Mouse (Mus musculus) adrenal gland, postnatal 36 days (tissue): ENCODE results near the gene Kank1. TPM values are rescaled to one million over a fixed set of nuclear protein-coding genes. Genes with fewer than 3 reads are reported as not detected.

ENCODE experiments used
- DNase-seq, 2 experiments: peaks; one replicate each; pipeline ENCODE4 v3.0.0; 2021; ENCODE audit warnings: mixed read lengths in 1 of 2
- total RNA-seq, 2 experiments: library from RNA; stranded (reverse); gene quantifications; 2 replicates each; pipeline ENCODE4 v1.2.3; 2021

Gene Kank1
- total RNA-seq, 2 experiments from 2014 or later, result 12.4 to 15.9 TPM

GRCm38 (mm10) chr19:25310989-25311388, 74.2 kb downstream of the Kank1 start:
- DNase-seq, result no peak

- DNase-seq, result no peak
Measured at GRCm38 (mm10) chr19:25311626-25312025, 74.9 kb downstream of the Kank1 start.

DNA sequence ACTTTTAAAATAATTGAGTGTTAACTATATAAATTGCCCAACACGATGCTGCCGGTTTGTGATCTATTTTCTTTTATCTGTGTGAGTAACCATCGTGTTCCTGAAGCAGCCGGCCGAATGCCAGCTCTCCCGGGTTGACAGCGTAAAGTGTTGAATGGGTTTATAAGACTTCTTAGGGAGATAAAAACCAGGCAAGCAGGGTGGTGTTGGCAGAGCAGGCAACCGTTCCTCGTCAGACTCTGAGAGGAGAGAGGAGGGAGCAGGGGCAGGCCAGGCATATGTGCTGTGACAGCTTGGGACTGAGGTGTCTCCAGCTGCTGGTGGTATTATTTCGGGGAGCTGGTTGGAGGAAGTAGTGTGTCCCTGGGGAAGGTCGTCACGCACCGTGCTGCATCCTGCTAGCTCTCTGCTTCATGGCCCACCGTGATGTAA, 78.7 kb downstream of the Kank1 start:
- DNase-seq, result peak in 1 of 2 experiments; percentile 23

GRCm38 (mm10) chr19:25315993-25316392, 79.2 kb downstream of the Kank1 start:
- no peak for DNase-seq

GRCm38 (mm10) chr19:25324265-25324664, 87.5 kb downstream of the Kank1 start:
- peak; percentile 44 to 56 for DNase-seq

DNA sequence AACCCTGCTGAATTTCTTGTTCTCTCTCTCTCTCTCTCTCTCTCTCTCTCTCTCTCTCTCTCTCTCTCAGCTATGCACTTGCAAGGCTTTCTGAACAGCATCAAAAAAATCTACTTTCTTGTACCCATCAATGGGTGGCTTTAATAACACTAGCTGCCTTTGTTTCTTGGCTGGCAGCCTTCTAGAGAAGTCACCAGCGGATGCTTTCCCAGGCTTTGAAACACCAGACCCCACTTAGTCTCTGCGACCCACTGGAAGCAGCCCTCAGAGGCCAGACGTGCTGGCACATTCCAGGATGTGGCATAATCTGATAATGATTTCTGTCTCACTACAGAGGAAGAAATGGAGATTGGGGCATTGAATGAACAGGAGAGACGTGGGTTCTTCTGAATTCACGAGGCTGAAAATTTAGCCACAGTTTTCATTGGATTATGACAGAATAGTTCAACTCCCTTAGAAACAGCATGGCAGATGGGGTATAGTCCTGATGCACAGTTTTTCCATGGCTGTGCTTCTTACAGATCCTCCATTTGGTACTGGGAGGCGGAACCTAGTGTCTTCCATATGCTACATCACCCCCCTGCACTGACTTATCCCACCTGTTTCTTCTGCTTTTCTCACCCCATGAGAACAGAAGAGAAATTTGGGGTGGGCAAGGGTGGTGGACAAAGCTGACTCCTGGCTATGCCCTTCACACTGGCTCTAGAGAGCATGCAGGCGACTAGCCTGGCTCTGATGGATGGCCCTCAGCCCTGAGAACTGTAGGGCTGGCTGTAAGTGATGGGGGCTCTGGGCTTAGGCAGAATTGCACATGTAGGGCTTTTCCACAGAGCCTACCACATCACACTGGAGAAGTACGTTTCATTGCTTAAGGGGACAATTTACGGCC, 88.6 kb downstream of the Kank1 start:
- DNase-seq, result no peak

GRCm38 (mm10) chr19:25326002-25326300, 89.2 kb downstream of the Kank1 start:
- DNase-seq, result no peak

- no peak for DNase-seq
Measured at GRCm38 (mm10) chr19:25327633-25328032, 90.9 kb downstream of the Kank1 start.

- peak; percentile 42 to 48 for DNase-seq
Measured at GRCm38 (mm10) chr19:25334360-25334759, 97.6 kb downstream of the Kank1 start.

DNA sequence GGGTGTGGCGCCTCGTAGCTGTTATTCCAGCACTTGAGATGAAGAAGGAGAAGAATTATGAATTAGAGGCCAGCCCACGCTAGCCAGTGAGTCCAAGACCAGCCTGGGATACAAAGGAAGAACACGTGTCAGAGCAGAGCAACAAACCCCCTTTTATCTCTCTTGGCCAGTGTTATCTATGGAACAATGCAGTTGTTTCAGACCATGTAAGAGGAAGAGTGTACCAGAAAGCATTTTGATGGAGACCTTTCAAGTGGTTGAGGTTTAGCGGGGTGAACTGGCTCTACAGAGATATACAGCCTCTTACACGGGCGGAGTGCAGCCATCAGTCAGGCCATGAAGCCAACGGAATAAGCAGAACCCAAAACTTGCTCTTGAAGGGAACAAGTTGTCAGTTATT, 100.0 kb downstream of the Kank1 start:
- DNase-seq, result no peak

- DNase-seq, result peak in 1 of 2 experiments; percentile 39
Measured at GRCm38 (mm10) chr19:25340630-25341620, 104.2 kb downstream of the Kank1 start.

DNA sequence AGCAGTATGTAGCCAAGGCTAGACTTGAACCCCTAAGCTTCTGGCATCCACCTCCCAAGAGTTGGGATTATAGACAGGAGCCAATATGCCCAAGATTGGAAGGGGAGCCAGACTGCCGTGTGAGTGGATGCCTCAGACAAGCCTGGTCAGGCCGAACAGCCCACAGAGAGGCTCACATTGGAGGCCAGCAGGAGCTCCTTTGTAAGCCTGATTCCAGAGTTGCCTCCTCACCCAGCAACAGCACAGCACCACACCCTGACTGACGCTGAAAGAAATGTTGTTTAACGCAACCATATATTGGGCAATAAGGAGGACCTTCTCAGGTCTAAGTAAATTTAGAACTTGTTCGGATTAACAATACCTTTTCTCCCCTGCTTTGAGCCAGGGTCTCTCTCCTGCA, 105.3 kb downstream of the Kank1 start:
- no peak for DNase-seq

DNA sequence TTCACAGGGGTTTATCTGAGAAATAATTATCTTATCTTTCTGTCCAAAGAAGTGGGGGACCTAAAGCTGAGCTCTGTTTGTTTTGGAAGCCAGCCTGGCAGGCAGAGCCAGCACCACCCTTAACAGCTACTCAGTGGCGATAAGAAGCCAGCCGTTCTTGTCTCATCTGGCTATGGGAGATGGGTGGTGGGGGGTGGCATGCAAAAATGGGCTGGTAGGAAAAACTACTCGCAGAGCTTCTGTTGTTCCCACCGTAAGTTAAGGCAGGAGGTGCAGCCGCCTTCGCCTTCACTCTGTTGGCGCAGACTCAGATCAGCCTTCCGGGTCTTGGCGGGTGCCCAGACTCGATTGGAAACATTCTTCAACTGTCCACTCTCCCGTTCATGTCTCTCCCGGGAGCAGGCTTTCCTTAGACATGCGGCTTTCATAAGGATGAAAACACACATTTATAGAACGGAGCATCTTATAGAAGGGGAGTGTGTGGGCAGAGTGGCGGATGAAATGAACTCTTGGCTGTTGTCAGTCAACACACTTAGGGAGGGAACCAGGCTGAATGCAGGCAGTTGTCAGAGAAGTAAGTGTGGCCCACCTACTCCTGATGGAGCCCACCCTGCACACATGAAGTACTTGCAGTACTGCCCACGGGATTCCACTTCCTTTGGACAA, 107.0 kb downstream of the Kank1 start:
- DNase-seq, result peak; percentile 54 to 60

DNA sequence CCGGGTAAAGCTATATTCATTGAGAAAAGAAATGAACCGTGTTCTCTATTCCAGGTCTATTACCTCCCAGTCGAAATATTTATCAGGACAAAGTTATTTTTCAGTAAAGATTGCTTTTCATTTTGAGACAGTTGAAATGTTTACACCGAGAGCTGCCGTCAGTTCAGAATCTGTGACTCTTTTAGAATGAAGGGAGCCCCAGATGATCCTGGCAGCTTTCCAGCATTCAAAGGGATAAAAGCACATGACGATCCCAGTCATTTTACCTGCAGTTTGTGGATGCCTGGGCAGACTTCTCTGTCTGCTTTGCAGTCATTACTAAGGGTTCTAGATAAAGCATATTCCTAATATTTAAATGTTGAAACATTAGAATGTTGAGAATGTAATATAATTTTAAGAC, 107.6 kb downstream of the Kank1 start:
- peak in 1 of 2 experiments; percentile 24 for DNase-seq

- DNase-seq, result no peak
Measured at GRCm38 (mm10) chr19:25345972-25346371, 109.2 kb downstream of the Kank1 start.

DNA sequence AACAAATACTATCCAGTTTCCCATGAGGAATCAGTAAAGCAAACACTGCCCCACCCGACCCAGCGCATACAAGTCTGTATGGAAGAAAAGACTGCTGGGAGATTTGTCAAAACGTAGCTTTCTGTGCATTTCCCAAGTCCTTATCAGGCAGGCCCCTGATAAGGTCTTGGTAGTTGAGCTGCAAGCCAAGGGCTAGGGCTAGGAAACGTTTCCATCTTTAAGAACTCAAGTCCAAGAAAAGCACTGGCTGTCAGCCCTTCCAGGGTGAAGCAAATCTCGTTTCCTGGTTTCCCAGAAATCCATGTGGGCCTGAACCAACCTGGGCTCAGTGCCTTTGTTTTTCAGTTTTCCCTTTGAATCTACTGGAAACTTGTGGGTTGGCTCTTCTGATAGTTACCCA, 110.7 kb downstream of the Kank1 start:
- no peak for DNase-seq

DNA sequence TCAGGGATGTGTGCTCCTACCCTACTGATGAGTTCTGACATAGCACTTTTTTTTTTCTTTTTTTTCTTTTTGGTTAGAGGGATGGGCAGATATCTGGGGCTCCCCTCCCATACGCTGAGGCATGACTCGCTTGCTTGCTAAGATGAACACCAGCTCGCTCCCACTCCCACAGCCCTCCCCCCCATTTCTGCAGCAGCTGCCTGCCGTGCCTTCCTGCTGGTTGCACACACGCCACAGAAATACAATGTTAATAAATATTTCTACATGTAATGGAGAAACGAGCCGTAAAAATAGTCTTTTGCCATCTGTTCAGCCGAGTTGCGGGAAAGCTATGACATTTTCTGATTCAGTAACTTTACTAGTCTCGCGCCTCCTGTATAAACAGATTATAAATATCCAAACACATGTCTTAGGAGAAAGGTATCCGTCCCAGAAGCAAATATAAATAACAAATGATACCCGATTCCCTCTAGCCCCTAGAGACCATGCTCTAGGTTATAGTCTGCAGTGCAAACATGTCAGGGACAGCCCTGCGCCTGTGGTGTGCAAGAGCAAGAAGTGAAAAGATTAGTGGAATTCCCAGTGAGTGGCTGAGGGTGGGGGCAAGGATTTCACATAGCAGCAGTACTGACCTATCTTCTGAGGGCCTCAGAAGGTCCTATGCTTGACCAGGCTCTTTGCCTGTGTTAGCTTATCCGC, 114.6 kb downstream of the Kank1 start:
- no peak for DNase-seq

GRCm38 (mm10) chr19:25357094-25357493, 120.3 kb downstream of the Kank1 start:
- no peak for DNase-seq

GRCm38 (mm10) chr19:25358486-25359120, 121.8 kb downstream of the Kank1 start:
- peak; percentile 19 to 27 for DNase-seq

GRCm38 (mm10) chr19:25360571-25361029, 123.8 kb downstream of the Kank1 start:
- no peak for DNase-seq

DNA sequence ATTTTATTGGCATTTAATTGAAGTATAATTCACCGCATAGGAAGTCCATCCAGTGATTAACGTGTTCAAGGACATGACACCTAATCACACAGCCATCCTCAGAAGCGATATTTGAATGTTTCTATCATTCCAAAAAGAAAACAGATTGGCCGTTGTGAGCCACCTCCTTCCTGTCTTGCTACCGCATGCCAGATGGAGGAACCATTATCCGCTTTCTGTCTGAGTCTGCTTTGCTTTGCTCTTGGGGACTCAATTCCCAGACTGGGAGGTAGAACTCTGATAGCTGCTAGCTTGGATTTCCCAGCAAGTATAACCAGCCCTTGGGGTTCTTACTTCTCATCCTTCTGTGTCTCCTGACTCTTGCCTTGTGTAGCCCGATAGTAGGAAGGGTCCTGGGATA, 125.2 kb downstream of the Kank1 start:
- DNase-seq, result no peak
